Mouse (Mus musculus) cerebellum, postnatal 10 days (tissue): ENCODE results near the gene Vac14.
A peak's percentile ranks its signal among the peaks of the same experiment; 100 is the strongest.
"Not testable (repeated sequence)": the region's sequence is repeated elsewhere in the genome, so short reads cannot be mapped to it uniquely, and the experiment has no call there.

Experiments used
- DNase-seq, 2 experiments: peaks; one replicate each; pipeline ENCODE4 v3.0.0; 2021; ENCODE audit warnings: mixed read lengths in 2 of 2

Vac14 gene

GRCm38 (mm10) chr8:110649286-110649685, 30.9 kb downstream of the Vac14 start:
- no peak for DNase-seq

- DNase-seq = no peak
These were observed 32.5 kb downstream of the Vac14 start for GRCm38 (mm10) chr8:110650838-110651237.

- DNase-seq = no peak
These were observed 33.5 kb downstream of the Vac14 start for GRCm38 (mm10) chr8:110651847-110652246.

GRCm38 (mm10) chr8:110654075-110655060, 36.0 kb downstream of the Vac14 start:
- DNase-seq = peak; percentile 57 to 72

GRCm38 (mm10) chr8:110655827-110656226, 37.4 kb downstream of the Vac14 start:
- peak; percentile 70 to 73 for DNase-seq

- no peak for DNase-seq
These were observed 39.3 kb downstream of the Vac14 start for GRCm38 (mm10) chr8:110657661-110658060.

GRCm38 (mm10) chr8:110660121-110660520, 41.7 kb downstream of the Vac14 start:
- DNase-seq = no peak

GRCm38 (mm10) chr8:110662545-110662944, 44.2 kb downstream of the Vac14 start:
- peak in 1 of 2 experiments; percentile 60 for DNase-seq

- DNase-seq = peak; percentile 69 to 76
These were observed 44.8 kb downstream of the Vac14 start for GRCm38 (mm10) chr8:110663015-110663742.

GRCm38 (mm10) chr8:110664202-110664896, 46.0 kb downstream of the Vac14 start:
- peak; percentile 96 to 97 for DNase-seq

- peak; percentile 51 to 62 for DNase-seq
These were observed 46.6 kb downstream of the Vac14 start for GRCm38 (mm10) chr8:110665000-110665399.

GRCm38 (mm10) chr8:110667590-110668177, 49.3 kb downstream of the Vac14 start:
- not testable (repeated sequence) for DNase-seq

GRCm38 (mm10) chr8:110669932-110670628, 51.7 kb downstream of the Vac14 start:
- DNase-seq = no peak

- DNase-seq = peak; percentile 90 to 91
These were observed 52.9 kb downstream of the Vac14 start for GRCm38 (mm10) chr8:110671309-110671708.

GRCm38 (mm10) chr8:110672133-110672532, 53.7 kb downstream of the Vac14 start:
- no peak for DNase-seq

- no peak for DNase-seq
These were observed 54.8 kb downstream of the Vac14 start for GRCm38 (mm10) chr8:110673168-110673567.

GRCm38 (mm10) chr8:110674589-110674988, 56.2 kb downstream of the Vac14 start:
- DNase-seq = no peak

- no peak for DNase-seq
These were observed 58.3 kb downstream of the Vac14 start for GRCm38 (mm10) chr8:110676702-110677101.

GRCm38 (mm10) chr8:110677174-110677660, 58.8 kb downstream of the Vac14 start:
- no peak for DNase-seq

- no peak for DNase-seq
These were observed 60.6 kb downstream of the Vac14 start for GRCm38 (mm10) chr8:110678989-110679388.

- peak; percentile 78 to 84 for DNase-seq
These were observed 69.3 kb downstream of the Vac14 start for GRCm38 (mm10) chr8:110687726-110688125.

GRCm38 (mm10) chr8:110689961-110690360, 71.6 kb downstream of the Vac14 start:
- DNase-seq = no peak
